Mouse (Mus musculus): Measurements from ENCODE around the gene Abhd6. TPM values are rescaled to one million over a fixed set of nuclear protein-coding genes. Genes with fewer than 3 reads are reported as not detected.
A peak's percentile ranks its signal among the peaks of the same experiment; 100 is the strongest.
"Not testable (repeated sequence)": the region's sequence is repeated elsewhere in the genome, so short reads cannot be mapped to it uniquely, and the experiment has no call there.

The Abhd6 gene
- polyA plus RNA-seq, 1 experiment from 2014 or later, result 17.8 TPM

- no peak for ATAC-seq (ENCODE audit: insufficient number of reproducible peaks, insufficient read depth, low FRiP score, low TSS enrichment, low read depth)
- no peak overlapping the region for H3K4me2 ChIP-seq
- peaks cover 45% of the 10 kb centered on the region for H3K27me3 ChIP-seq
- peaks cover 20% of the 10 kb centered on the region for H3K4me1 ChIP-seq (replicated peaks)
- H3K36me3 ChIP-seq, result no peaks in the 10 kb centered on the region
- H3K9ac ChIP-seq (replicated peaks), result no peak overlapping the region
- no peak overlapping the region for H3K27ac ChIP-seq
- no peaks in the 10 kb centered on the region for H3K9me3 ChIP-seq
- no peak overlapping the region for H3K4me3 ChIP-seq (replicated peaks)
- WGBS, result 81% methylated on average over 3 of the region's 3 CpGs
These were observed 3.7 kb upstream of the Abhd6 start for GRCm38 (mm10) chr14:7999030-7999429.

- H3K36me3 ChIP-seq, result no peaks in the 10 kb centered on the region
- 70% methylated on average over 5 of the region's 5 CpGs for WGBS
These were observed 3.3 kb upstream of the Abhd6 start for GRCm38 (mm10) chr14:7999435-7999834.

GRCm38 (mm10) chr14:8000247-8000646, 2.5 kb upstream of the Abhd6 start:
- no peaks in the 10 kb centered on the region for H3K9me3 ChIP-seq
- no peak overlapping the region for H3K27ac ChIP-seq
- no peak overlapping the region for H3K4me2 ChIP-seq
- WGBS, result 86% methylated on average over 5 of the region's 5 CpGs
- peaks cover 51% of the 10 kb centered on the region for H3K27me3 ChIP-seq
- no peaks in the 10 kb centered on the region for H3K36me3 ChIP-seq
- no peak overlapping the region for H3K4me3 ChIP-seq (replicated peaks)
- peaks cover 26% of the 10 kb centered on the region for H3K4me1 ChIP-seq (replicated peaks)
- H3K9ac ChIP-seq (replicated peaks), result no peak overlapping the region
- no peak for ATAC-seq (ENCODE audit: insufficient number of reproducible peaks, insufficient read depth, low FRiP score, low TSS enrichment, low read depth)

More at GRCm38 (mm10) chr14:7999435-7999834, 3.3 kb upstream of the Abhd6 start:
- Histone ChIP-seq H3K9ac (replicated peaks) (no peak overlapping the region), H3K27ac (no peak overlapping the region), H3K4me1 (replicated peaks) (peaks cover 24% of the 10 kb centered on the region), H3K4me2 (no peak overlapping the region), H3K27me3 (peaks cover 49% of the 10 kb centered on the region), H3K9me3 (no peaks in the 10 kb centered on the region), H3K4me3 (replicated peaks) (no peak overlapping the region)
- ATAC-seq (ENCODE audit: insufficient number of reproducible peaks, insufficient read depth, low FRiP score, low TSS enrichment, low read depth), result no peak

DNA sequence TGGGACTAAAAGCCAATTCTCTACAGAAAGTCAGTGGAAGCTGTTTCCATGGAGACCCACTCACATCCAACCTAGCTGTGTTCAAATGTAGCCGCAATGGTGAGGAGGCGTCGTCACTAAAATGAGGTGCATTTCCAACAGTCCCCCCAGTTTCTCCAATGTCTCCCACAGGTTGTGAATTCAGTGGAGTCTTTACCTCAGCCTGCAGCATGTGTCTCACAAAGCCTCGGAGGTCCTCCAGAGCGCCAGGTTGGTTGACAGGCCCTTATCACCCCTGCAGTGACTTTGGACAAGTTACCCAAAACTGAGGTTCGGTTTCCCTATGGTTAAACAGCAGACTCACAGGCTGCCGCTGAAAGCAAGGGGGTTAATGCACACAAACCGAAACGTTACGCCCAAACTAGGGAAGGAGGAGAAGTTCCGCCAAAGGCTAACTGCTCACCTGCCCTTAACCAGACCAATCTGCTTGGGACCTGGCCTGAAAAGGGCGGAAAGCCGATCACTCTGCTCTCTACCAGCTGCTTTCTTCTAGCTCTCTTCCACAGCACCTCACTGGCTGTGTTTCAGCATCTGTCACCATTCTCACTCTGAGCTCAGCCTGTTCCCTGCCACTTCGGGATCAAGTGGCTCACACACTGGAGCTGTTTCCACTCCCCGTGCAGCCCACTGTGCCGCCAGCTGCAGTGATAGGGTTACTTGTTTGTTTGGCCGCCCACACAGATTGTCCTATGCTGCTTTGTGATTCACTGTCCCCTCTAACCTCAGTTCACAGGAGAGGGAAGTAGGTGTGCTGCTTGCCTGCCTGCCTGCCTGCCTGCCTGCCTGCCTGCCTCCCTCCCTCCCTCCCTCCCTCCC, 1.6 kb upstream of the Abhd6 start:
- Histone ChIP-seq H3K27ac (no peak overlapping the region), H3K4me2 (peak overlapping the region; percentile 13; the same call in 1 of the 2 replicates), H3K9ac (replicated peaks) (peak overlapping the region; percentile 42; the same call in 1 of the 2 replicates), H3K9me3 (no peaks in the 10 kb centered on the region), H3K4me3 (replicated peaks) (no peak overlapping the region; the same call in 1 of the 2 replicates), H3K36me3 (no peaks in the 10 kb centered on the region), H3K4me1 (replicated peaks) (peaks cover 26% of the 10 kb centered on the region), H3K27me3 (peaks cover 46% of the 10 kb centered on the region)
- ATAC-seq (ENCODE audit: insufficient number of reproducible peaks, insufficient read depth, low FRiP score, low TSS enrichment, low read depth), result no peak
- WGBS, result 20% methylated on average over 17 of the region's 17 CpGs

- Histone ChIP-seq H3K4me3 (replicated peaks) (peak overlapping the region; percentile 55), H3K27me3 (peaks cover 46% of the 10 kb centered on the region)
- WGBS, result under 1% methylated on average over 23 of the region's 23 CpGs
These were observed 480 bp downstream of the Abhd6 start for GRCm38 (mm10) chr14:8003093-8003670.

GRCm38 (mm10) chr14:8003727-8004670, 1.3 kb downstream of the Abhd6 start:
- no peak overlapping the region for H3K27ac ChIP-seq
- peaks cover 41% of the 10 kb centered on the region for H3K27me3 ChIP-seq
- peak overlapping the region; percentile 77 for H3K4me2 ChIP-seq
- peak overlapping the region; percentile 55 for H3K4me3 ChIP-seq (replicated peaks)
- H3K36me3 ChIP-seq, result no peaks in the 10 kb centered on the region
- peaks cover 49% of the 10 kb centered on the region for H3K4me1 ChIP-seq (replicated peaks)
- WGBS, result 50% methylated on average over 18 of the region's 18 CpGs
- no peak for ATAC-seq (ENCODE audit: insufficient number of reproducible peaks, insufficient read depth, low FRiP score, low TSS enrichment, low read depth)
- no peaks in the 10 kb centered on the region for H3K9me3 ChIP-seq
- peak overlapping the region; percentile 61 for H3K9ac ChIP-seq (replicated peaks)

More at GRCm38 (mm10) chr14:8003093-8003670, 480 bp downstream of the Abhd6 start:
- Histone ChIP-seq H3K36me3 (no peaks in the 10 kb centered on the region), H3K9me3 (no peaks in the 10 kb centered on the region), H3K4me2 (peak overlapping the region; percentile 77), H3K27ac (peak overlapping the region; percentile 73; the same call in 1 of the 2 replicates), H3K4me1 (replicated peaks) (peaks cover 41% of the 10 kb centered on the region), H3K9ac (replicated peaks) (peak overlapping the region; percentile 61)
- no peak; the same call in 1 of the 2 replicates for ATAC-seq (ENCODE audit: insufficient number of reproducible peaks, insufficient read depth, low FRiP score, low TSS enrichment, low read depth)

DNA sequence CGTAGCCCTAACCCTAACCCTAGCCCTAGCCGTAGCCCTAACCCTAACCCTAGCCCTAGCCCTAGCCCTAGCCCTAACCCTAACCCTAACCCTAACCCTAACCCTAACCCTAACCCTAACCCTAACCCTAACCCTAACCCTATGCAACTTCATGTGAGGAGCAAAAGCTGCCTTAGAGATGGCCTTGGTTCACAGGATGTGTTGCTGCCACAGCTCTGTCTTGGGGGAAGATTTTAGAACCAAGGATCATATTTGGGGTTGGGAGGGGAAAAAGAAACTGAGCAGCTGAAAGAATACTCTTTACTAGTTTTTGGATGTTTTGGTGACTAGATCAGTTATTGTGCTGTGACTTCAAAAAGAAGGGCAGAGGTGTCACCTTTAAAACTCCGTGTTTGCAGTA, 3.4 kb downstream of the Abhd6 start:
- not testable (repeated sequence) for H3K9ac ChIP-seq (replicated peaks); H3K27ac ChIP-seq; ATAC-seq (ENCODE audit: insufficient number of reproducible peaks, insufficient read depth, low FRiP score, low TSS enrichment, low read depth); H3K4me2 ChIP-seq; H3K36me3 ChIP-seq; H3K9me3 ChIP-seq; H3K4me3 ChIP-seq (replicated peaks)
- 59% methylated on average over 3 of the region's 3 CpGs for WGBS
- H3K27me3 ChIP-seq, result peaks cover 21% of the 10 kb centered on the region
- peaks cover 55% of the 10 kb centered on the region for H3K4me1 ChIP-seq (replicated peaks)

GRCm38 (mm10) chr14:8007084-8007483, 4.4 kb downstream of the Abhd6 start:
- Histone ChIP-seq H3K27me3 (peaks cover 11% of the 10 kb centered on the region), H3K4me2 (no peak overlapping the region), H3K4me1 (replicated peaks) (peaks cover 48% of the 10 kb centered on the region), H3K27ac (peak overlapping the region; percentile 76), H3K36me3 (no peaks in the 10 kb centered on the region), H3K9me3 (no peaks in the 10 kb centered on the region), H3K4me3 (replicated peaks) (no peak overlapping the region), H3K9ac (replicated peaks) (no peak overlapping the region)
- peak; percentile 44 for ATAC-seq (ENCODE audit: insufficient number of reproducible peaks, insufficient read depth, low FRiP score, low TSS enrichment, low read depth)

DNA sequence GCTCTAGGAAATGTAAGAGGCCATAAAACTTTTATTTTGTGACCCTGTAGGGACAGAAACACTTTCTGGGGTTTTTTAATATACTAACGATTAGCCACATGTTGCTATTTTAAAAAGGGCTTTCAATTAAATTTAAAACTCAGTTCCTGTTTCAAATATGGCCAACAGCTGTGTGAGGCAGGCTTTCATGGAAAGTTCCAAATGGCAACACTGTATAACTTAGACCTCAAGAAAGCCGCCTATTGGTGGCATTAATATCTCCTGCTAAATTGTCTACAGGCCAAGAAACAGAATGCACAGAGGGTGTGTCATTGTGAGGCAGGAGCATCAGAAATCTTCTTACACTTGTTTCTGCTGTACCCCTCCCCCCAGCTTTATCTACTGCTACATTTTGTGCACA, 4.8 kb downstream of the Abhd6 start:
- ATAC-seq (ENCODE audit: insufficient number of reproducible peaks, insufficient read depth, low FRiP score, low TSS enrichment, low read depth), result peak; percentile 68
- WGBS, result 22% methylated on average over 2 of the region's 2 CpGs
- H3K9ac ChIP-seq (replicated peaks), result no peak overlapping the region
- no peak overlapping the region for H3K4me2 ChIP-seq
- peaks cover 7% of the 10 kb centered on the region; the same call in 1 of the 2 replicates for H3K27me3 ChIP-seq
- no peaks in the 10 kb centered on the region for H3K9me3 ChIP-seq
- H3K4me1 ChIP-seq (replicated peaks), result peaks cover 46% of the 10 kb centered on the region
- peak overlapping the region; percentile 72 for H3K27ac ChIP-seq
- H3K4me3 ChIP-seq (replicated peaks), result no peak overlapping the region
- H3K36me3 ChIP-seq, result no peaks in the 10 kb centered on the region

GRCm38 (mm10) chr14:8007923-8008322, 5.2 kb downstream of the Abhd6 start:
- no peak overlapping the region for H3K4me3 ChIP-seq (replicated peaks)
- WGBS, result 74% methylated on average over 10 of the region's 10 CpGs
- peaks cover 6% of the 10 kb centered on the region; the same call in 1 of the 2 replicates for H3K27me3 ChIP-seq
- peaks cover 49% of the 10 kb centered on the region for H3K4me1 ChIP-seq (replicated peaks)
- ATAC-seq (ENCODE audit: insufficient number of reproducible peaks, insufficient read depth, low FRiP score, low TSS enrichment, low read depth), result no peak; the same call in 1 of the 2 replicates
- no peaks in the 10 kb centered on the region for H3K9me3 ChIP-seq
- H3K36me3 ChIP-seq, result no peaks in the 10 kb centered on the region
- peak overlapping the region; percentile 72 for H3K27ac ChIP-seq
- no peak overlapping the region for H3K4me2 ChIP-seq
- H3K9ac ChIP-seq (replicated peaks), result no peak overlapping the region

All from limb, embryonic 12.5 days (tissue).